ENCODE assay signal across 9 mouse cellular contexts in the genomic region with DNA sequence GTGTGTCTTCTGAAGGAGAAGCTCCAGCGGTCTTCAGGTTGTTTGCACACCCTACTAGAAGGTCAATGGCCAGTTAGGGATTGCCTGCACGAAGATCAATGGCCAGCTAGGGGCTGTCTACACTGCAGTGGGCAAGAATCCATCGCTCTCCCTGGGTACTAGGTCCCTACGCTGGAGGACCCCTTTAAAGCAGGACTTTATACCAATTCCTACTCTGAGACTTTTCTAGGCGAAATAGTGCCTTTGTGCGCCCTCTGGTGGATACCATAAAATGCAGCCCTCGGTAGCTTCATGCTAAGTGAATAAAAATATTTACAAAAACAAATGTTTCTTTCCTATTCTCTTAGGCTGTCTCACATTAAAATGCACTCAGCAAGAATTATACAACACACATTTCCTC. TPM values are rescaled to one million over a fixed set of nuclear protein-coding genes. Genes with fewer than 3 reads are reported as not detected.
DNase-seq lines count a peak whose midpoint lies in the region; ATAC-seq and TF ChIP-seq lines count a peak whose summit lies in the region.
"Had no signal": no experiment of that assay in that cellular context is flagged by ENCODE, and none has a peak within 500 bp of the region (broad histone marks: within the 10 kb centered on the region; RNA-seq: fewer than 3 reads in every experiment).

No protein-coding gene starts in this region.

- ATAC-seq in G1E (ENCODE audit: extremely low read depth, insufficient number of reproducible peaks, low FRiP score, poor library complexity, severe bottlenecking): no peak
- ATAC-seq in limb, embryonic 11.5 days (ENCODE audit: insufficient number of reproducible peaks, low FRiP score, low TSS enrichment, low read depth): no peak; the same call in 1 of the 2 replicates

- no peaks in the 10 kb centered on the region for H3K36me3 ChIP-seq in G1E (replicated peaks)
- no peaks in the 10 kb centered on the region for H3K36me3 ChIP-seq in limb, embryonic 11.5 days (ENCODE audit: control insufficient read depth, insufficient read depth, low read length)

- no peak overlapping the region for H3K4me3 ChIP-seq in G1E (ENCODE audit: low read depth, low read length)
- no peak overlapping the region for H3K4me3 ChIP-seq in limb, embryonic 11.5 days (ENCODE audit: low read depth, low read length)

- intact Hi-C loops in heart, postnatal 14 days (cut with DNase I): loop anchor here (5.0 kb wide), 2 partner anchors 67 to 242 kb away; no protein-coding TSS in a partner anchor

- no peak overlapping the region for H3K4me2 ChIP-seq in limb, embryonic 11.5 days (ENCODE audit: low read depth, severe bottlenecking)

- H3K9ac ChIP-seq in limb, embryonic 11.5 days (ENCODE audit: low read length): no peak overlapping the region

- DNase-seq in kidney, adult 18-20 months: peak; percentile 53
- no peak for DNase-seq in kidney, adult 11 months
- DNase-seq in G1E (ENCODE audit: low spot score): peak; percentile 21
- DNase-seq in cerebellum, postnatal 25 days: peak; percentile 24 to 60
- peak; percentile 42 to 63 for DNase-seq in heart, postnatal 14 days
- DNase-seq in limb, embryonic 11.5 days (ENCODE audit: low spot score): peak; percentile 76
- DNase-seq in natural killer cell, adult 2 months (ENCODE audit: low spot score in 2 of 2): peak; percentile 6 to 28
- DNase-seq in yolk sac, embryonic 10.5 days (ENCODE audit: low spot score): no peak

- H3K27me3 ChIP-seq in G1E (ENCODE audit: insufficient read depth, low read length): peaks cover 19% of the 10 kb centered on the region
- 0 out of 2 replicates have a peak, but pooled peaks cover 2% of the 10 kb centered on the region for H3K27me3 ChIP-seq in limb, embryonic 11.5 days (ENCODE audit: control insufficient read depth, insufficient read depth, low read length)

- no peaks in the 10 kb centered on the region for H3K9me3 ChIP-seq in G1E (replicated peaks)
- no peaks in the 10 kb centered on the region for H3K9me3 ChIP-seq in limb, embryonic 11.5 days (ENCODE audit: control insufficient read depth, low read length)

- 25% methylated on average over 7 of the region's 7 CpGs for WGBS in limb, embryonic 11.5 days

- 0 out of 2 replicates have a peak, but pooled peaks have one; percentile 38 for TF ChIP-seq CTCF in G1E (IDR thresholded peaks at IDR 0.05; ENCODE audit: low read depth, low read length)

- peaks cover 2% of the 10 kb centered on the region; the same call in 1 of the 2 replicates for H3K4me1 ChIP-seq in G1E (ENCODE audit: insufficient read depth, low read depth, low read length)
- no peaks in the 10 kb centered on the region for H3K4me1 ChIP-seq in limb, embryonic 11.5 days (ENCODE audit: control insufficient read depth, insufficient read depth, low read length)

- H3K27ac ChIP-seq in limb, embryonic 11.5 days (replicated peaks; ENCODE audit: low read depth, low read length): no peak overlapping the region

RNA-seq across cellular contexts. Expression of gene 1700012B09Rik, which starts 6.1 kb away (rescaled TPM):
- total RNA-seq in G1E (2014; fragmentation: Nextera tagmentation): not detected in 2 replicates
- not detected in 2 replicates for total RNA-seq in G1E (2017)
- not detected in 2 replicates for polyA plus RNA-seq in G1E (2012)
- not detected for total RNA-seq in heart, postnatal 14 days (2021)
- polyA plus RNA-seq in limb, embryonic 11.5 days (2014; fragmentation: Nextera tagmentation; extraction: Ambion mirVana): not detected in 2 replicates

RNA-seq across cellular contexts. Expression of gene Fut4, which starts 12.6 kb away (rescaled TPM):
- not detected in 2 replicates for total RNA-seq in G1E (2014; fragmentation: Nextera tagmentation)
- total RNA-seq in G1E (2017): under 0.01 and 0.05 TPM in 2 replicates
- polyA plus RNA-seq in G1E (2012): 0.02 TPM in 1 of 2 replicates, not detected in the other
- under 1 TPM; 0.68 to 0.69 TPM for total RNA-seq in heart, postnatal 14 days (2021)
- polyA plus RNA-seq in limb, embryonic 11.5 days (2014; fragmentation: Nextera tagmentation; extraction: Ambion mirVana): 5.2 TPM in 2 replicates

RNA-seq across cellular contexts. Expression of gene Mre11a, which starts 19.7 kb away (rescaled TPM):
- total RNA-seq in G1E (2014; fragmentation: Nextera tagmentation): 44.7 and 77.1 TPM in 2 replicates
- 72.4 and 76.0 TPM in 2 replicates for total RNA-seq in G1E (2017)
- polyA plus RNA-seq in G1E (2012): 10.9 and 11.5 TPM in 2 replicates
- total RNA-seq in heart, postnatal 14 days (2021): 1 to 10 TPM; 8.1 to 8.9 TPM
- 38.7 and 40.3 TPM in 2 replicates for polyA plus RNA-seq in limb, embryonic 11.5 days (2014; fragmentation: Nextera tagmentation; extraction: Ambion mirVana)

RNA-seq across cellular contexts. Expression of gene Ankrd49, which starts 19.9 kb away (rescaled TPM):
- total RNA-seq in G1E (2014; fragmentation: Nextera tagmentation) (100 and 112 TPM in 2 replicates), G1E (2017) (63.3 and 75.5 TPM in 2 replicates)
- polyA plus RNA-seq in G1E (2012): 43.1 and 47.6 TPM in 2 replicates
- total RNA-seq in heart, postnatal 14 days (2021): 1 to 10 TPM; 8.0 to 8.1 TPM
- 50.0 and 53.4 TPM in 2 replicates for polyA plus RNA-seq in limb, embryonic 11.5 days (2014; fragmentation: Nextera tagmentation; extraction: Ambion mirVana)

RNA-seq across cellular contexts. Expression of gene Piwil4, which starts 24.2 kb away (rescaled TPM):
- total RNA-seq in G1E (2014; fragmentation: Nextera tagmentation): not detected in 2 replicates
- total RNA-seq in G1E (2017): 0.76 and 0.87 TPM in 2 replicates
- polyA plus RNA-seq in G1E (2012): 0.01 and 0.02 TPM in 2 replicates
- total RNA-seq in heart, postnatal 14 days (2021): not detected
- polyA plus RNA-seq in limb, embryonic 11.5 days (2014; fragmentation: Nextera tagmentation; extraction: Ambion mirVana): 0.09 TPM in 1 of 2 replicates, not detected in the other
- total RNA-seq: left cerebral cortex, postnatal 14 days had no signal

Comparison
In these comparisons a context has a peak if more than half of its experiments do, and no peak if none do; other contexts are left out.
1. DNase-seq: peak in kidney, adult 18-20 months (single experiment), G1E (single experiment), cerebellum, postnatal 25 days (2 of 2), heart, postnatal 14 days (2 of 2), limb, embryonic 11.5 days (single experiment) and natural killer cell, adult 2 months (2 of 2); none in kidney, adult 11 months (single experiment) and yolk sac, embryonic 10.5 days (single experiment).
2. RNA of gene Mre11a, which starts 19.7 kb away (total RNA-seq): 44.7 to 77.1 TPM in G1E; 8.1 to 8.9 TPM in heart, postnatal 14 days; every median in the first group is over 4 times any median in the second.